Mouse (Mus musculus) testis, adult 2 months (tissue): ENCODE results near the gene Gfod1. TPM values are rescaled to one million over a fixed set of nuclear protein-coding genes. Genes with fewer than 3 reads are reported as not detected.

Experiments used
- H3K27ac ChIP-seq: fragments of 200-500 bp; 2 replicates; pipeline ENCODE4 v1.5.1; 2012; ENCODE audit warnings: low read depth, low read length; ENCODE audit not compliant: control insufficient read depth, insufficient read depth
- H3K27me3 ChIP-seq: fragments of 200-500 bp; 2 replicates; pipeline ENCODE4 v1.6.1; 2012; ENCODE audit warnings: mild to moderate bottlenecking, low read length, moderate library complexity; ENCODE audit not compliant: control insufficient read depth, insufficient read depth
- H3K36me3 ChIP-seq: fragments of 200-500 bp; 2 replicates; pipeline ENCODE4 v1.6.1; 2012; ENCODE audit warnings: mild to moderate bottlenecking, low read length; ENCODE audit not compliant: control insufficient read depth, insufficient read depth
- H3K4me1 ChIP-seq: fragments of 200-500 bp; 2 replicates; pipeline ENCODE4 v1.6.1; 2012; ENCODE audit warnings: low read length; ENCODE audit not compliant: control insufficient read depth, insufficient read depth
- H3K4me3 ChIP-seq: fragments of 200-500 bp; 2 replicates; pipeline ENCODE4 v1.5.1; 2012; ENCODE audit warnings: low read depth, mild to moderate bottlenecking, low read length, moderate library complexity, mixed read lengths; ENCODE audit not compliant: control insufficient read depth
- CTCF ChIP-seq: fragments of 200-500 bp; IDR thresholded peaks from 2 replicates; pipeline ENCODE4 v1.5.1; 2012; ENCODE audit warnings: low read depth, mild to moderate bottlenecking, inconsistent platforms, low read length, moderate library complexity; ENCODE audit not compliant: control insufficient read depth, insufficient read depth, insufficient replicate concordance
- POLR2A ChIP-seq: fragments of 200-500 bp; IDR thresholded peaks from 2 replicates; pipeline ENCODE4 v1.6.1; 2012; ENCODE audit warnings: low read depth, mild to moderate bottlenecking, inconsistent platforms, low read length, moderate library complexity; ENCODE audit not compliant: control insufficient read depth
- polyA plus RNA-seq: library from polyadenylated mRNA; depleted of rRNA; stranded (reverse); fragments of >200 nt; gene quantifications from 2 replicates; pipeline ENCODE4 v1.2.3, GENCODE M21; 2012

Gene Gfod1
- polyA plus RNA-seq, 1 experiment = 0.17 TPM

GRCm38 (mm10) chr13:43191741-43192192, 112.2 kb downstream of the Gfod1 start:
- TF ChIP-seq POLR2A (no peak), CTCF (no peak)
- H3K27ac ChIP-seq = peak overlapping the region; percentile 36

GRCm38 (mm10) chr13:43191290-43191689, 112.7 kb downstream of the Gfod1 start:
- peak overlapping the region; percentile 54; the same call in 1 of the 2 replicates for H3K27ac ChIP-seq
- H3K36me3 ChIP-seq = no peaks in the 10 kb centered on the region
- H3K27me3 ChIP-seq = no peaks in the 10 kb centered on the region
- H3K4me3 ChIP-seq = no peak overlapping the region
- H3K4me1 ChIP-seq = no peaks in the 10 kb centered on the region; the same call in 1 of the 2 replicates
- TF ChIP-seq CTCF = no peak
- TF ChIP-seq POLR2A = no peak

More at GRCm38 (mm10) chr13:43191741-43192192, 112.2 kb downstream of the Gfod1 start:
- Histone ChIP-seq H3K27me3 (no peaks in the 10 kb centered on the region), H3K4me3 (peak overlapping the region; percentile 22; the same call in 1 of the 2 replicates), H3K36me3 (no peaks in the 10 kb centered on the region), H3K4me1 (no peaks in the 10 kb centered on the region; the same call in 1 of the 2 replicates)

GRCm38 (mm10) chr13:43187736-43188135, 116.2 kb downstream of the Gfod1 start:
- H3K4me3 ChIP-seq = no peak overlapping the region
- TF ChIP-seq CTCF = no peak
- TF ChIP-seq POLR2A = no peak

GRCm38 (mm10) chr13:43183248-43184055, 120.5 kb downstream of the Gfod1 start:
- TF ChIP-seq POLR2A = no peak
- TF ChIP-seq CTCF = no peak
- Histone ChIP-seq H3K27ac (no peak overlapping the region), H3K27me3 (no peaks in the 10 kb centered on the region), H3K4me3 (no peak overlapping the region), H3K4me1 (peaks cover 4% of the 10 kb centered on the region), H3K36me3 (no peaks in the 10 kb centered on the region)

More at GRCm38 (mm10) chr13:43187736-43188135, 116.2 kb downstream of the Gfod1 start:
- Histone ChIP-seq H3K4me1 (peaks cover 2% of the 10 kb centered on the region), H3K27me3 (no peaks in the 10 kb centered on the region), H3K36me3 (no peaks in the 10 kb centered on the region), H3K27ac (no peak overlapping the region)

- H3K4me1 ChIP-seq = peaks cover 4% of the 10 kb centered on the region
- no peak overlapping the region for H3K4me3 ChIP-seq
- H3K27ac ChIP-seq = no peak overlapping the region; the same call in 1 of the 2 replicates
- TF ChIP-seq CTCF (peak; percentile 88; the same call in 1 of the 2 replicates), POLR2A (no peak)
- no peaks in the 10 kb centered on the region for H3K36me3 ChIP-seq
- no peaks in the 10 kb centered on the region for H3K27me3 ChIP-seq
These were observed 121.3 kb downstream of the Gfod1 start for GRCm38 (mm10) chr13:43182465-43183201.

GRCm38 (mm10) chr13:43181104-43181503, 122.9 kb downstream of the Gfod1 start:
- Histone ChIP-seq H3K36me3 (no peaks in the 10 kb centered on the region), H3K27ac (no peak overlapping the region), H3K4me3 (no peak overlapping the region), H3K4me1 (peaks cover 4% of the 10 kb centered on the region), H3K27me3 (no peaks in the 10 kb centered on the region)
- no peak for TF ChIP-seq POLR2A
- TF ChIP-seq CTCF = no peak

- H3K36me3 ChIP-seq = no peaks in the 10 kb centered on the region
- H3K4me3 ChIP-seq = no peak overlapping the region
- no peaks in the 10 kb centered on the region; the same call in 1 of the 2 replicates for H3K4me1 ChIP-seq
- H3K27ac ChIP-seq = no peak overlapping the region
- no peak for TF ChIP-seq CTCF
- TF ChIP-seq POLR2A = no peak
- no peaks in the 10 kb centered on the region for H3K27me3 ChIP-seq
These were observed 126.7 kb downstream of the Gfod1 start for GRCm38 (mm10) chr13:43177317-43177716.
